Mouse (Mus musculus) urinary bladder, postnatal 14 days (tissue): Measurements from ENCODE around the gene Ghrl.
"Not testable (repeated sequence)": the region's sequence is repeated elsewhere in the genome, so short reads cannot be mapped to it uniquely, and the experiment has no call there.

Experiments
- DNase-seq: peaks from one replicate; pipeline ENCODE4 v3.0.0; 2021; ENCODE audit warnings: low spot score

Gene Ghrl

GRCm38 (mm10) chr6:113719878-113720277 is at the start of gene Ghrl:
Gene Ghrl (minus strand): TSS chr6:113719880.
- no peak for DNase-seq

DNA sequence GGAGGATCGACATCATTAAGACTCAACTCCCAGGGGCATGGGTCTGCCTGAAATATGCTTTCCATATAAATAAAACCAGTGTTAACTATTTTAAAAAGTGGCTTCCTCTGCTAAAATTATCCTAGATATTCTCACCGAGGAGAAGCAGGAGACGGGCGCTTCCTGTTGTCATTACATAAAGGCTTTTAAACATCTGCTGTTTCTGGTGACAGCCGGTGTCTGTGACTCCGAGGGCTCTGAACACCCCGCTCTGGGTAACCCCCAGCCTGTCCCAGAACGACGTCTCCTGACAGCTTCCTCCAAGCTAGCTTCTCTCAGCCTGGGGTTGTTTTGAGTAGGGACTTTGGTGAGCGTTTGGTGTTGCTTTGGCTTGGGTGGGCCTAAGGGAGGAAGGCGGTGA is 49.1 kb upstream of the Ghrl start:
- no peak for DNase-seq

GRCm38 (mm10) chr6:113761644-113762043 is 42.0 kb upstream of the Ghrl start:
- peak; percentile 71 for DNase-seq

DNA sequence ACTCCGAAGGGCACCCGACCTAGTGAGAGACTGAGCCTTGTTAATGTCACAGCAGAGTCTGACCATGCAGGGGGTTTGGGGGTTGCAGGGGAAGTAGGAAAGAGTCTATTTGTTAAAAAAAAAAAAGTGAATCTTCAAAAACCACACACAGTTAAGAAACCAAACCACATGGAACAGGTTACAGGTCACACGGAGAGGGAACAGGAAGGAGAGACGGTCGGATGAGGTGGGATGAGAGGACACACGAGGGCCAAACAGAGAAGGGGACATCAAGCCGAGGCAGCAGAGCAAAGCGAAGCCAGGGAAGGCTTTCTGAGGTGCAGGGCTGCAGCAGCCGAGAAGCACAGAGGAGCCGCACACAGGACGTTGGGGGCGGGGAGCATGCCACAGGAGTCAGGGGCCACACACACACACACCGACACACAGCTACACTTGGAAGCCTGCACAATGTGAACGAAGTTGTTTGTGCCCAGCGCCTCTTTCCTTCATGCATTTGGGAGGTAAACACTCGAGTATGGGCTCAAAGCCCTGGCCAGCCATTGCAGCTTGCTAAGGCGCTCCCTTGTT is 29.5 kb upstream of the Ghrl start:
- no peak for DNase-seq

GRCm38 (mm10) chr6:113748351-113748750 is 28.7 kb upstream of the Ghrl start:
- DNase-seq, result no peak

- no peak for DNase-seq
These were observed 27.6 kb upstream of the Ghrl start for GRCm38 (mm10) chr6:113747284-113747683.

DNA sequence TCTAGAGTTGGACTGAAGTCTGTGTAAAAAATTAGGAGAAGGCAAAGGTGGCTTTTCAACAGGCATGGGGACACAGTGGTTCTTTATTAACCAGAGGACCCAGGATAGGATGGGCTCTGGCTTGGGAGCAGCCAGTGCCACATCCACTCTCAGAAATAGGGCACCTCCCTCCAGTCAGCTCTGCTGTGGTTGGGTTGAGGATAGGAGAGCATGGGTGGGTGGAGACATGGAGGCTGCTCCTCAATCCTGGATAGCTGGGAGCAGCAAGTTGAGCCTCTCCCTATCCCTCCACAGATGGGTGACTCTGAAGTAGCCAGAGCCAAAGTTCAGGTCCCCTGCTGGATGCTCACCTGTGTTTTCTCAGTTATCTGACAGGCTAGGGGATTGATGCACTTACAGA is 25.4 kb upstream of the Ghrl start:
- DNase-seq, result no peak

GRCm38 (mm10) chr6:113743111-113743510 is 23.4 kb upstream of the Ghrl start:
- no peak for DNase-seq

DNA sequence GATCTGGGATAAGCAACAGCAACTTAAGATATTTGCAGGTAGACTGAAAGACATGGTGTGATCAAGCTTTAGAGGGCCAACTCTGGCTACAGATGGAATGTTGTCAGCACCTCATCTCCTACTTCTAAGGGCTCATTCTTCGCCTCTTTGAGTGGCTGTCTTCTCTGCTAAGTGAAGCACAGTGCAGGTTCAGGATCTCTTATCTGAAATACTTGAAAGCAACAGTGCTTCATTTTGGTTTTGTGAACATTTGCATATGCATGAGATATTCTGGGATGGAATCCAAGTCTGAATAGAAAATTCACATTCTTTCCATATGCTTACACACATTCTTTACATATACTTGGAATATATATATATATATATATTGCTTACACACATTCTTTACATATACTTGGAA is 22.6 kb upstream of the Ghrl start:
- no peak for DNase-seq

DNA sequence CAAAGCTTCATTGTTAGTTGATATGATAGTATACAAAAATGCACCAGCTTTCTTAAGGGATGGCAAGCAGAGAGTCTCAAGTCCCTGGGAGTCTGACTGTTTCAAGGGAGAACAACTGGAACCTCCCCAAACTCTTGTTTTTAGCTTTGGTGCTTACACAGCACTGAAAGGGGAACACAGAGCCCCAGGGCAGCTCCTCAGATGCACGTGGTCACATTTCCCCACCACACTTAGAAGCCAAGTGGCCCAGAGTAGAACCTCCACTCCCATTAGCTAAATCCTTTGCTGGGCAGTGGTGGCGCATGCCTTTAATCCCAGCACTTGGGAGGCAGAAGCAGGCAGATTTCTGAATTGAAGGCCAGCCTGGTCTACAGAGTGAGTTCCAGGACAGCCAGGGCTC is 21.7 kb upstream of the Ghrl start:
- DNase-seq, result no peak

- DNase-seq, result peak; percentile 86
These were observed 20.8 kb upstream of the Ghrl start, which contains the start of gene Sec13 for GRCm38 (mm10) chr6:113740236-113741217. Gene Sec13 (minus strand): TSS chr6:113740743.

- DNase-seq, result no peak
These were observed 17.8 kb upstream of the Ghrl start for GRCm38 (mm10) chr6:113737318-113738046.

DNA sequence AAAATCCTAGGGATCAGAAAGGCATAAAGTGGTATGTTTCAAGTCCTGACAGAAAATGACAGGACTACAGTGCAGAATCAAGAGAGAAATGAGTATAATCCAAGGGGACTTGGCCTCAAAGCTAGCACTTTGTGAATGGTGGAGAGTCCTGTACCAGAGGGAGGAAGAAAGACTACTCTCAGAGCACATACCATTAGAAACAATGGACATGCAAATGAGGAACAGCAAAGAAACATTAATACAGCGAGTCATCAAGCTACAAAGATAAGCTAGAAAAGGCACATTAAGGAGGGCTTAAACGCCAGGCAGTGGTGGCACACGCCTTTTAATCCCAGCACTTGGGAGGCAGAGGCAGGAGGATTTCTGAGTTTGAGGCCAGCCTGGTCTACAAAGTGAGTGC is 11.6 kb upstream of the Ghrl start:
- no peak for DNase-seq

DNA sequence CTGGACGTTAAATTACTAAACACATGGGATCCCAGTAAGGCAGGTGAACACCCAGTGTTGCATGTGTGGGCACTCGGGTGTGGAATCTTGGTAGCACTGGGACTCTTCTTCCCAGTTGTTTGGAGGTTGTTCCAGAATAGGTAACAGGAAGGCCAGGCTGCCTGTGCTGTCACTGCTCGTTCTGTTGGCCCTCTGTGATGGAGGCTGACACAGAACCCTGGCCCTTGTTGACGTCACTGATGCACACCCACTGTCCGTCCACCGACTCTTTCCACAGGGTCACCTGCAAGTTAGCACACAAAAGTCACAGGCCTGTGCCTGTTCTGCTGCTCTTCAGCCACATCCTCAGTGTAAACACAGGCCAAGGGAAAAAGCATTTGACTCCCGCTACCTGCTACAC is 8.5 kb upstream of the Ghrl start:
- no peak for DNase-seq

GRCm38 (mm10) chr6:113721061-113721460 is 1.4 kb upstream of the Ghrl start:
- DNase-seq, result no peak

GRCm38 (mm10) chr6:113717541-113717940 is 2.1 kb downstream of the Ghrl start:
- no peak for DNase-seq

DNA sequence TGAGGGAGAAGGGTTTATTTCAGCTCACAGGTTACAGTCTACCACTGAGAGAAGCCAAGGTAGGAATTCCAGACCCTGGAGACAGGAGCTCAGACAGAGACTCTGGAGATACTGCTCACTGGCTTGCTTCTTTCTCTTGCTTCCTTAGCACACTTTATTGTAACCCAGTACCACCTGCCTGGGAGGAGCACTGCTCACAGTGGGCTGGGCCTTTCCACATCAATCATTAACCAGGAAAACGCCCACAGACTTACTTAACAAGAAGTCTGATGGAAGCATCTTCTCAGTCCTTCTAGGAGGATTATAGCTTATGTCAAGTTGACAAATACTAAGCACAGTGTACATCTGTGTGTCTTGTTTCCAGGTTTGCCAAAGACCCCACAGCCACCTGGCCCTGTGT is 4.9 kb downstream of the Ghrl start:
- no peak for DNase-seq

- DNase-seq, result no peak
These were observed 5.4 kb downstream of the Ghrl start for GRCm38 (mm10) chr6:113714276-113714675.

- DNase-seq, result not testable (repeated sequence)
These were observed 6.3 kb downstream of the Ghrl start for GRCm38 (mm10) chr6:113713389-113713788.

GRCm38 (mm10) chr6:113712718-113713117 is 7.0 kb downstream of the Ghrl start:
- DNase-seq, result no peak

- peak; percentile 29 for DNase-seq
These were observed 22.2 kb downstream of the Ghrl start for GRCm38 (mm10) chr6:113697222-113698205.
